Mouse (Mus musculus) layer of hippocampus, adult 9-10 months (tissue): ENCODE measurements at regions not wholly inside any gene's neighbourhood (a gene's known extent, or its start where the extent isn't known, plus 50 kb on each side); places are given as distances from the start of the nearest gene placed in this dataset.

Experiments
- DNase-seq: peaks from one replicate; pipeline ENCODE4 v3.0.0; 2022; ENCODE audit warnings: low spot score

- no peak for DNase-seq
These were observed 62.4 kb upstream of the 1700016C15Rik start for GRCm38 (mm10) chr1:177667041-177667791.

- no peak for DNase-seq
These were observed 59.0 kb upstream of the 1700016C15Rik start for GRCm38 (mm10) chr1:177670576-177670975.

- no peak for DNase-seq
These were observed 53.0 kb upstream of the 1700016C15Rik start for GRCm38 (mm10) chr1:177676657-177677056.

- DNase-seq, result no peak
These were observed 50.8 kb upstream of the 1700016C15Rik start for GRCm38 (mm10) chr1:177678832-177679231.
